Mouse (Mus musculus): ENCODE results near the gene Gramd1a. TPM values are rescaled to one million over a fixed set of nuclear protein-coding genes. Genes with fewer than 3 reads are reported as not detected.

Gramd1a gene
- total and polyA plus RNA-seq, 2 experiments = 5.1 to 33.0 TPM

- Histone ChIP-seq H3K27ac (replicated peaks; ENCODE audit: insufficient read depth, low read depth, low read length) (peak overlapping the region; percentile 100), H3K27me3 (ENCODE audit: control insufficient read depth, insufficient read depth, low read length) (no peaks in the 10 kb centered on the region), H3K4me1 (ENCODE audit: control insufficient read depth, insufficient read depth, low read length) (peaks cover 24% of the 10 kb centered on the region), H3K36me3 (ENCODE audit: control insufficient read depth, insufficient read depth, low read length) (0 out of 2 replicates have a peak, but pooled peaks cover 2% of the 10 kb centered on the region), H3K9ac (ENCODE audit: low read depth, low read length) (peak overlapping the region; percentile 93), H3K79me2 (ENCODE audit: control insufficient read depth, insufficient read depth, low read length) (peaks cover 19% of the 10 kb centered on the region), H3K4me3 (ENCODE audit: insufficient read depth, low read depth, low read length) (peak overlapping the region; percentile 68)
- WGBS = 16% methylated on average over 6 of the region's 6 CpGs
- peak; percentile 84 for DNase-seq (ENCODE audit: extremely low read depth, low read depth, low spot score)
- TF ChIP-seq CTCF (IDR thresholded peaks at IDR 0.05; ENCODE audit: low read depth, low read length) (no peak), POLR2A (IDR thresholded peaks at IDR 0.05; ENCODE audit: extremely low read depth, insufficient read depth, low read length) (no peak)
Observed at GRCm38 (mm10) chr7:31113800-31114199, 41.9 kb downstream of the Gramd1a start.

- Histone ChIP-seq H3K36me3 (ENCODE audit: control insufficient read depth, insufficient read depth, low read length) (peaks cover 13% of the 10 kb centered on the region), H3K79me2 (ENCODE audit: control insufficient read depth, insufficient read depth, low read length) (peaks cover 19% of the 10 kb centered on the region), H3K4me1 (ENCODE audit: control insufficient read depth, insufficient read depth, low read length) (peaks cover 32% of the 10 kb centered on the region), H3K27ac (replicated peaks; ENCODE audit: insufficient read depth, low read depth, low read length) (peak overlapping the region; percentile 100), H3K4me3 (ENCODE audit: insufficient read depth, low read depth, low read length) (peak overlapping the region; percentile 30), H3K9ac (ENCODE audit: low read depth, low read length) (peak overlapping the region; percentile 73), H3K27me3 (ENCODE audit: control insufficient read depth, insufficient read depth, low read length) (no peaks in the 10 kb centered on the region)
- WGBS = 24% methylated on average over 4 of the region's 4 CpGs
- DNase-seq (ENCODE audit: extremely low read depth, low read depth, low spot score) = no peak
- no peak for TF ChIP-seq CTCF (IDR thresholded peaks at IDR 0.05; ENCODE audit: low read depth, low read length)
- TF ChIP-seq POLR2A (IDR thresholded peaks at IDR 0.05; ENCODE audit: extremely low read depth, insufficient read depth, low read length) = no peak
Observed at GRCm38 (mm10) chr7:31112036-31112435, 43.7 kb downstream of the Gramd1a start.

GRCm38 (mm10) chr7:31110861-31111385 lies 44.8 kb downstream of the Gramd1a start:
- Histone ChIP-seq H3K27me3 (ENCODE audit: control insufficient read depth, insufficient read depth, low read length) (no peaks in the 10 kb centered on the region), H3K79me2 (ENCODE audit: control insufficient read depth, insufficient read depth, low read length) (peaks cover 19% of the 10 kb centered on the region), H3K27ac (replicated peaks; ENCODE audit: insufficient read depth, low read depth, low read length) (peak overlapping the region; percentile 84), H3K36me3 (ENCODE audit: control insufficient read depth, insufficient read depth, low read length) (peaks cover 16% of the 10 kb centered on the region), H3K9ac (ENCODE audit: low read depth, low read length) (peak overlapping the region; percentile 73), H3K4me1 (ENCODE audit: control insufficient read depth, insufficient read depth, low read length) (peaks cover 36% of the 10 kb centered on the region), H3K4me3 (ENCODE audit: insufficient read depth, low read depth, low read length) (peak overlapping the region; percentile 30)
- peak; percentile 86 for DNase-seq (ENCODE audit: extremely low read depth, low read depth, low spot score)
- no peak for TF ChIP-seq CTCF (IDR thresholded peaks at IDR 0.05; ENCODE audit: low read depth, low read length)
- TF ChIP-seq POLR2A (IDR thresholded peaks at IDR 0.05; ENCODE audit: extremely low read depth, insufficient read depth, low read length) = no peak
- 18% methylated on average over 15 of the region's 15 CpGs for WGBS

- peak overlapping the region; percentile 84 for H3K27ac ChIP-seq (replicated peaks; ENCODE audit: insufficient read depth, low read depth, low read length)
- TF ChIP-seq CTCF (IDR thresholded peaks at IDR 0.05; ENCODE audit: low read depth, low read length) (no peak), POLR2A (IDR thresholded peaks at IDR 0.05; ENCODE audit: extremely low read depth, insufficient read depth, low read length) (no peak)
- peak overlapping the region; percentile 28 for H3K4me3 ChIP-seq (ENCODE audit: insufficient read depth, low read depth, low read length)
- peaks cover 36% of the 10 kb centered on the region for H3K4me1 ChIP-seq (ENCODE audit: control insufficient read depth, insufficient read depth, low read length)
- no peaks in the 10 kb centered on the region for H3K27me3 ChIP-seq (ENCODE audit: control insufficient read depth, insufficient read depth, low read length)
- peaks cover 18% of the 10 kb centered on the region for H3K36me3 ChIP-seq (ENCODE audit: control insufficient read depth, insufficient read depth, low read length)
- peak; percentile 73 for DNase-seq (ENCODE audit: extremely low read depth, low read depth, low spot score)
- H3K79me2 ChIP-seq (ENCODE audit: control insufficient read depth, insufficient read depth, low read length) = peaks cover 19% of the 10 kb centered on the region
- WGBS = 30% methylated on average over 5 of the region's 5 CpGs
- peak overlapping the region; percentile 70 for H3K9ac ChIP-seq (ENCODE audit: low read depth, low read length)
Observed at GRCm38 (mm10) chr7:31109796-31110195, 45.9 kb downstream of the Gramd1a start.

- Histone ChIP-seq H3K4me3 (ENCODE audit: insufficient read depth, low read depth, low read length) (no peak overlapping the region), H3K27ac (replicated peaks; ENCODE audit: insufficient read depth, low read depth, low read length) (peak overlapping the region; percentile 84), H3K27me3 (ENCODE audit: control insufficient read depth, insufficient read depth, low read length) (no peaks in the 10 kb centered on the region), H3K9ac (ENCODE audit: low read depth, low read length) (peak overlapping the region; percentile 13), H3K4me1 (ENCODE audit: control insufficient read depth, insufficient read depth, low read length) (peaks cover 36% of the 10 kb centered on the region), H3K79me2 (ENCODE audit: control insufficient read depth, insufficient read depth, low read length) (peaks cover 13% of the 10 kb centered on the region), H3K36me3 (ENCODE audit: control insufficient read depth, insufficient read depth, low read length) (peaks cover 24% of the 10 kb centered on the region)
- TF ChIP-seq POLR2A (IDR thresholded peaks at IDR 0.05; ENCODE audit: extremely low read depth, insufficient read depth, low read length) (no peak), CTCF (IDR thresholded peaks at IDR 0.05; ENCODE audit: low read depth, low read length) (no peak)
- WGBS = 32% methylated on average over 7 of the region's 7 CpGs
- DNase-seq (ENCODE audit: extremely low read depth, low read depth, low spot score) = peak; percentile 81
Observed at GRCm38 (mm10) chr7:31109091-31109490, 46.6 kb downstream of the Gramd1a start.

GRCm38 (mm10) chr7:31107781-31108180 lies 47.9 kb downstream of the Gramd1a start:
- H3K79me2 ChIP-seq (ENCODE audit: control insufficient read depth, insufficient read depth, low read length) = 0 out of 2 replicates have a peak, but pooled peaks cover under 1% of the 10 kb centered on the region
- H3K36me3 ChIP-seq (ENCODE audit: control insufficient read depth, insufficient read depth, low read length) = peaks cover 34% of the 10 kb centered on the region
- H3K4me1 ChIP-seq (ENCODE audit: control insufficient read depth, insufficient read depth, low read length) = peaks cover 31% of the 10 kb centered on the region
- DNase-seq (ENCODE audit: extremely low read depth, low read depth, low spot score) = peak; percentile 96
- no peak overlapping the region for H3K4me3 ChIP-seq (ENCODE audit: insufficient read depth, low read depth, low read length)
- TF ChIP-seq POLR2A (IDR thresholded peaks at IDR 0.05; ENCODE audit: extremely low read depth, insufficient read depth, low read length) (no peak), CTCF (IDR thresholded peaks at IDR 0.05; ENCODE audit: low read depth, low read length) (no peak)
- 26% methylated on average over 11 of the region's 11 CpGs for WGBS
- peak overlapping the region; percentile 68 for H3K27ac ChIP-seq (replicated peaks; ENCODE audit: insufficient read depth, low read depth, low read length)
- H3K27me3 ChIP-seq (ENCODE audit: control insufficient read depth, insufficient read depth, low read length) = no peaks in the 10 kb centered on the region
- H3K9ac ChIP-seq (ENCODE audit: low read depth, low read length) = peak overlapping the region; percentile 7; the same call in 1 of the 2 replicates
